Mouse (Mus musculus) ES-E14 (cell line): ENCODE results near the gene Dse. TPM values are rescaled to one million over a fixed set of nuclear protein-coding genes. Genes with fewer than 3 reads are reported as not detected.

ENCODE experiments used
- DNase-seq: peaks from one replicate; pipeline ENCODE4 v3.0.0-alpha.2; 2013; ENCODE audit warnings: low read depth, low spot score
- H3K27ac ChIP-seq: 2 replicates; pipeline ENCODE4 v1.5.1; 2012; ENCODE audit warnings: low read depth, mild to moderate bottlenecking, low read length, moderate library complexity, mixed read lengths; ENCODE audit not compliant: poor library complexity, insufficient read depth, severe bottlenecking
- H3K36me3 ChIP-seq: 2 replicates; pipeline ENCODE4 v1.6.1; 2012; ENCODE audit warnings: mild to moderate bottlenecking, low read length, moderate library complexity, mixed read lengths; ENCODE audit not compliant: control insufficient read depth, poor library complexity, insufficient read depth, severe bottlenecking
- H3K4me1 ChIP-seq, 2 experiments: fragments of 150-350 bp in 1 of 2; sonication (generic) in 1 of 2; 2 replicates each; pipeline ENCODE4 v1.6.1; 2012; ENCODE audit warnings: low read length in 2 of 2, mild to moderate bottlenecking in 1 of 2, mixed read lengths in 1 of 2; ENCODE audit not compliant: control insufficient read depth in 2 of 2, insufficient read depth in 2 of 2, poor library complexity in 1 of 2
- H3K4me3 ChIP-seq, 2 experiments: fragments of 150-350 bp in 1 of 2; sonication (generic) in 1 of 2; 2 replicates each; pipeline ENCODE4 v1.5.1; 2012; ENCODE audit warnings: low read length in 2 of 2, low read depth in 1 of 2, mild to moderate bottlenecking in 1 of 2, mixed read lengths in 1 of 2; ENCODE audit not compliant: insufficient read depth in 1 of 2, poor library complexity in 1 of 2, severe bottlenecking in 1 of 2
- H3K9ac ChIP-seq: 2 replicates; pipeline ENCODE4 v1.6.1; 2012; ENCODE audit warnings: low read depth, mild to moderate bottlenecking, low read length, mixed read lengths; ENCODE audit not compliant: poor library complexity, insufficient read depth, severe bottlenecking
- H3K9me3 ChIP-seq: fragments of 150-350 bp; sonication (generic); 2 replicates; pipeline ENCODE4 v1.6.1; 2012; ENCODE audit warnings: low read depth, mild to moderate bottlenecking, low read length; ENCODE audit not compliant: control insufficient read depth, insufficient read depth
- CHD2 ChIP-seq: IDR thresholded peaks from 2 replicates; pipeline ENCODE4 v1.6.1; 2014; ENCODE audit warnings: mild to moderate bottlenecking, low read depth, low read length, inconsistent platforms
- HCFC1 ChIP-seq: IDR thresholded peaks from 2 replicates; pipeline ENCODE4 v1.6.1; 2012; ENCODE audit warnings: low read length, inconsistent platforms, borderline replicate concordance; ENCODE audit not compliant: insufficient read depth
- MAFK ChIP-seq: IDR thresholded peaks from 2 replicates; pipeline ENCODE4 v1.6.1; 2014; ENCODE audit warnings: mild to moderate bottlenecking, low read depth, low read length, inconsistent platforms; ENCODE audit not compliant: insufficient read depth
- ZC3H11A ChIP-seq: IDR thresholded peaks from 2 replicates; pipeline ENCODE4 v1.6.1; 2012; ENCODE audit warnings: low read depth, mild to moderate bottlenecking, inconsistent platforms, low read length, borderline replicate concordance
- ZNF384 ChIP-seq: IDR thresholded peaks from 2 replicates; pipeline ENCODE4 v1.6.1; 2012; ENCODE audit warnings: low read depth, low read length, inconsistent platforms
- in situ Hi-C, 2 experiments: fragments of 600-800 bp; cut with MboI; formaldehyde crosslinking; loops; one replicate each; pipeline ENCODE4 v1.15.1; 2025; ENCODE audit warnings: low sequenced_read_pairs in 2 of 2, inconsistent platforms in 1 of 2; ENCODE audit not compliant: unreplicated experiment in 2 of 2
- total RNA-seq: library from RNA; depleted of rRNA; stranded (reverse); fragments of 300-350 nt; gene quantifications from 2 replicates; pipeline ENCODE4 v1.2.3, GENCODE M21; 2012

Dse gene
- total RNA-seq, 1 experiment = 118 TPM

DNA sequence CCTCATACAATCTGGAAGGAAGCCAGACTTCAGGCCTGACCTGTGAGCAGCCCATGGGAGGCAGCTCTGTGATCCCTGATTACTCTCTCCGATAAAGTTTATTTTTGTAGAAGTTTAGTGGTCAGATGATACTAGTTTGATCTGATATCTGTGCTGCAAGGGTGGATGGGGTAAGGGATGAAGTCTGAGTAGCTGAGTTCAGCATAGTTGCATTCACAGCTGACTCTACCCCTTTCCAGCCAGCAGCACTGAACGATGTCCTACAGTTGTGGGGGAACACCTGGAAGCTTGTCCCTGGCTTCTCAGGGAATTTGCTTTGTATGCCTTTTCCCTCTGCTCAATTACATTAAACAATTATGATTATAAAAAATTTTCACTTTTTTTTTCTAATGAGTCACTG is 12.6 kb downstream of the Dse start:
- no peak for DNase-seq
- H3K9ac ChIP-seq = no peak overlapping the region
- in situ Hi-C loops = no loop called here

DNA sequence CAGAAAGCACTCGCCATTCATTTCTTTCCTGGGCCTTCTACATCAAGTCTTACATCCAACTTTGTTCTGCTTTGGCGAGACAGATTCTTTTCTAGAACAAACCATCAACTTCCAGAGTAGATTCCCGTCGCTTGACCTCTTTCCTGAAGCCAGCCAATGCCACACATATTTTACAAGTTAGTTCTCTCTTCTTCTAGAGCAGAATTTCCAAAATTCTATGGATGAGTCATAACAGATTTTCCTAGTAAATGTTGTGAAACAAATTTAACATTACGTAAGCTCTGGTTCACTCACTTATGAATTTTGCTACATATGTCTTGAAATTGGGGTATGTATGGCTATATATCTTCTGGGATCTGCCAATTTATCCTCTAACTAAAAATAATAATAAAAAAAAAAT is 13.0 kb downstream of the Dse start:
- TF ChIP-seq ZC3H11A = no peak
- no peak for TF ChIP-seq HCFC1
- no peak for TF ChIP-seq MAFK
- TF ChIP-seq ZNF384 = no peak
- TF ChIP-seq CHD2 = no peak
- no peak overlapping the region for H3K9ac ChIP-seq
- in situ Hi-C loops = no loop called here
- peaks cover 0 to 3% of the 10 kb centered on the region in 2 experiments; a peak in 1 of 4 replicates for H3K4me1 ChIP-seq
- H3K27ac ChIP-seq = no peak overlapping the region
- DNase-seq = no peak
- H3K36me3 ChIP-seq = peaks cover 3% of the 10 kb centered on the region; the same call in 1 of the 2 replicates
- H3K9me3 ChIP-seq = no peaks in the 10 kb centered on the region; the same call in 1 of the 2 replicates
- no peak overlapping the region for H3K4me3 ChIP-seq

More for the DNA sequence above, 12.6 kb downstream of the Dse start:
- peaks cover 3% of the 10 kb centered on the region for H3K9me3 ChIP-seq
- no peak overlapping the region for H3K27ac ChIP-seq
- no peaks in the 10 kb centered on the region for H3K4me1 ChIP-seq
- no peak overlapping the region for H3K4me3 ChIP-seq
- TF ChIP-seq ZNF384 (no peak), MAFK (no peak), CHD2 (no peak), HCFC1 (no peak), ZC3H11A (no peak)
- peaks cover 3% of the 10 kb centered on the region; the same call in 1 of the 2 replicates for H3K36me3 ChIP-seq

DNA sequence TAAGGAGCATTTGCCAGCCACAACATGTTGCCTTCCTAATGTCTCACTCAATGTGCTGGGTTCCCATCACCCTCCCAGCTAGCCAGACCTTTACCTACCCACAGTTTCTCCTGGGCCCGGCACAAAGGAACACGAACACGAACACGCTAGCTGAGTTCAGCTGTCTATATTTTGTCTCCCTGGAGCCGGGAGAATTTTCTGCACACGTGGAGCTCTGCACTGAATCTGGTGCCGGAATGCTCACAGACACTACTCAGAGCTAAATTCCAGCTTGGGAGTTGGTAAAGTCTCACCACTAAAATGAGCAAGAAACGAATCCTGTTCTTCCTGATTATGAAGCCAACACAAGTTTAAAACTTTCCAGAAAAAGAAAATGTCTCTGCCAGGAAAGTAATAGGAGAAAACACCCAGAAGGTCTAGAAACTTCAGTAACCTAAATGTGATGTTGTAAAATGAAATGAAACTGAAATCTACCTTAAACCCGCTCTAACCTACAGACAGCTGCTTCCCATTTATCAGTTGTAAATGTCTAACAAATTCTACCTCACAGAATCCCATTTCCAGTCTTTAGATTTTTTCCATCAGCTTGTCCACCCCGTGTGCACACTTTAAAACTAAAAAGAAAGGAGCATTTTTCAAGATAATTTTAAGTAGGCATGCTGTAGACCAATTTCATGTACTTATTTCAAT is 20.8 kb downstream of the Dse start:
- peaks cover 7% of the 10 kb centered on the region for H3K36me3 ChIP-seq
- no peak for DNase-seq
- H3K4me1 ChIP-seq = peaks cover 5 to 15% of the 10 kb centered on the region in 2 experiments
- in situ Hi-C loops = no loop called here
- H3K9ac ChIP-seq = peak overlapping the region; percentile 62
- peak overlapping the region; percentile 14; the same call in 1 of the 2 replicates for H3K27ac ChIP-seq
- TF ChIP-seq MAFK (no peak), ZNF384 (no peak), ZC3H11A (no peak), CHD2 (no peak)
- H3K4me3 ChIP-seq = no peak overlapping the region
- H3K9me3 ChIP-seq = no peaks in the 10 kb centered on the region

DNA sequence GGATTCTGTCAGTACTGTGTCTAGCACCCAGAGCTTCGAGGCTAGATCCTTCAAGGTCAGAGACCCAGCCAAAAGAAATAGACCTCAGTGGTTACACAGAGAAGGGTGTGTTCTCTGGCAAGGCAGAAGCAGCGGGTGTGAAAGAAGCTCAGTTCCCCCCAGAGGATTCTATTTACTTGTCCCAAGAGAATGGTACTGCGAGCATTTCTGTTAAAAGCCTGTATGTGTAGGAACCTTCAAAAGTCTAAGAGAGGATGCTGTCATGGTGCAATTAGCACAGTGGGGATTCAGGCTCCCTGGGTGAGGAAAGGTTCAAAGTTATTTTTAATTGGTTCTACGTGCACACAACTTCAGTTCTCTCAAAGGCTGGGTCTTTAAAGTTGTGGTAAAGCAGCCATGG is 22.0 kb downstream of the Dse start:
- no peak for TF ChIP-seq CHD2
- no peak for TF ChIP-seq HCFC1
- no peak for TF ChIP-seq ZNF384
- TF ChIP-seq MAFK = no peak
- TF ChIP-seq ZC3H11A = no peak
- Histone ChIP-seq H3K4me3 (no peak overlapping the region), H3K36me3 (peaks cover 7% of the 10 kb centered on the region), H3K4me1 (peaks cover 5 to 15% of the 10 kb centered on the region in 2 experiments), H3K9ac (no peak overlapping the region), H3K27ac (no peak overlapping the region; the same call in 1 of the 2 replicates), H3K9me3 (no peaks in the 10 kb centered on the region)
- DNase-seq = no peak
- in situ Hi-C loops = no loop called here
